Mouse (Mus musculus): Measurements from ENCODE around the gene Tap2.

- TF ChIP-seq TAL1 (IDR thresholded peaks at IDR 0.05; ENCODE audit: low read length) (no peak), GATA1 (IDR thresholded peaks at IDR 0.05; ENCODE audit: low read length) (no peak)
These were observed 36.3 kb downstream of the Tap2 start for GRCm38 (mm10) chr17:34239601-34240041.

Measured in erythroblast, embryonic 14.5 days (primary cell).